Comparison of ENCODE assay signal across 22 mouse cellular contexts in genomic region chr17:31721637-31722036, GRCm38 (mm10). TPM values are rescaled to one million over a fixed set of nuclear protein-coding genes. Genes with fewer than 3 reads are reported as not detected.
"Had no signal": no experiment of that assay in that cellular context is flagged by ENCODE, and none has a peak within 500 bp of the region (broad histone marks: within the 10 kb centered on the region; RNA-seq: fewer than 3 reads in every experiment).

No protein-coding gene starts in this region.

- H3K4me1 ChIP-seq: neural tube, embryonic 12.5 days had no signal

- DNase-seq: lung, adult 18-20 months; lung, embryonic 14.5 days; lung, postnatal 10 days; lung, postnatal 4 days; midbrain, embryonic 14.5 days; right cerebral cortex, postnatal 25 days; right cerebral cortex, postnatal 4 days; spleen, adult 18-20 months; thymus, adult 18-20 months; thymus, postnatal 25 days; thymus, postnatal 4 days had no signal

- H3K27ac ChIP-seq: liver, embryonic 14.5 days; midbrain, embryonic 10.5 days; midbrain, embryonic 12.5 days; neural tube, embryonic 12.5 days had no signal

- ATAC-seq: midbrain, embryonic 16.5 days had no signal

- H3K4me3 ChIP-seq: megakaryocyte, embryonic 14.5 days; midbrain, embryonic 10.5 days; midbrain, embryonic 12.5 days; myocyte; neural tube, embryonic 12.5 days had no signal

RNA-seq across cellular contexts. Expression of gene Cryaa, which starts 44.0 kb away (rescaled TPM):
- polyA plus RNA-seq: liver, embryonic 14.5 days; liver, embryonic 16.5 days; lung, embryonic 14.5 days; midbrain, embryonic 10.5 days; midbrain, embryonic 12.5 days; midbrain, embryonic 14.5 days; myocyte; neural tube, embryonic 12.5 days; small intestine, adult 2 months; stomach, embryonic 14.5 days; urinary bladder, adult 2 months had no signal
